Comparison of ENCODE assay signal across 16 mouse cellular contexts in the genomic region with DNA sequence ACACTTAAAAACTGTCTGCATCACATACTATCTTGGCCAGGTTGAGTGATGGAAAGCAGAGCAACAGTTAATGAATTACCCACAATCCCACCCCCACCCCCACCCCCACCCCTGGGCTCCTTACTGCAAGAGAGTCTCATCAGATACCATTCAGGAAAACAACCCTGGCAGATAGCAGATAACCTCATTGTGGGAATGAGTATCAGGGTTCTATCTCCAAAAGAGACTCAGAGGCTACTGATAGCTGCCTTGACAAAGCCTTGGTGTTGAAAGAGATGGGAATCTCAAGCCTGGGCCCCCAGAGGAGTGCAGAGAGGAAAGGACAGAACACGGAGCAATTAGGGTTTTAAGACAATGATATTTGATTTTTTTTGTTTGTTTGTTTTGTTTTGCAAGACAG.
"Had no signal": no experiment of that assay in that cellular context is flagged by ENCODE, and none has a peak within 500 bp of the region (broad histone marks: within the 10 kb centered on the region; RNA-seq: fewer than 3 reads in every experiment).

No protein-coding gene starts in this region.

- H3K9me3 ChIP-seq: megakaryocyte, embryonic 14.5 days; midbrain, embryonic 13.5 days; midbrain, embryonic 15.5 days; neural tube, embryonic 12.5 days; stomach, embryonic 15.5 days had no signal

- H3K36me3 ChIP-seq: midbrain, embryonic 13.5 days; midbrain, embryonic 15.5 days; neural tube, embryonic 12.5 days; stomach, embryonic 15.5 days had no signal

- H3K27me3 ChIP-seq: megakaryocyte, embryonic 14.5 days; midbrain, embryonic 13.5 days; midbrain, embryonic 15.5 days; neural tube, embryonic 12.5 days; stomach, embryonic 15.5 days had no signal

- ATAC-seq: midbrain, embryonic 13.5 days; midbrain, embryonic 15.5 days had no signal

- DNase-seq: lung, adult 18-20 months; lung, embryonic 14.5 days; lung, postnatal 14 days; lung, postnatal 36 days; right cerebral cortex, postnatal 14 days; thymus, adult 2 months; thymus, postnatal 25 days; thymus, postnatal 4 days had no signal

- H3K4me2 ChIP-seq: lung, embryonic 14.5 days; midbrain, embryonic 11.5 days; midbrain, embryonic 13.5 days; midbrain, embryonic 15.5 days; neural tube, embryonic 12.5 days; stomach, embryonic 15.5 days had no signal

- H3K4me3 ChIP-seq: megakaryocyte, embryonic 14.5 days; midbrain, embryonic 13.5 days; midbrain, embryonic 15.5 days; neural tube, embryonic 12.5 days; stomach, embryonic 15.5 days had no signal

- H3K9ac ChIP-seq: lung, embryonic 14.5 days; midbrain, embryonic 13.5 days; midbrain, embryonic 15.5 days; neural tube, embryonic 12.5 days; stomach, embryonic 15.5 days had no signal

- H3K4me1 ChIP-seq: megakaryocyte, embryonic 14.5 days; midbrain, embryonic 15.5 days; stomach, embryonic 15.5 days had no signal

- H3K27ac ChIP-seq: macrophage; midbrain, embryonic 13.5 days; midbrain, embryonic 15.5 days; neural tube, embryonic 12.5 days; stomach, embryonic 15.5 days; stomach, postnatal 0 days had no signal
